Mouse (Mus musculus) lung, embryonic 14.5 days (tissue): ENCODE measurements around the gene Fut4. TPM values are rescaled to one million over a fixed set of nuclear protein-coding genes. Genes with fewer than 3 reads are reported as not detected.
"Not testable (repeated sequence)": the region's sequence is repeated elsewhere in the genome, so short reads cannot be mapped to it uniquely, and the experiment has no call there.

Experiments used
- ATAC-seq: fragments of 200-750 bp; cut with Nextera tagmentation; 2 replicates; pipeline ENCODE4 v1.8.0; 2017; ENCODE audit warnings: mild to moderate bottlenecking, moderate TSS enrichment, moderate library complexity; ENCODE audit not compliant: insufficient read depth
- DNase-seq: peaks from one replicate; pipeline ENCODE4 v3.0.0-alpha.2; 2015
- H3K27ac ChIP-seq: fragments of 300-500 bp; sonication (generic); 2 replicates; pipeline ENCODE4 v1.5.1; 2014; ENCODE audit warnings: low read depth, mild to moderate bottlenecking, moderate library complexity
- H3K27me3 ChIP-seq: fragments of 300-500 bp; sonication (generic); 2 replicates; pipeline ENCODE4 v1.6.1; 2014; ENCODE audit warnings: low read length, control low read depth; ENCODE audit not compliant: insufficient read depth
- H3K36me3 ChIP-seq: fragments of 300-500 bp; sonication (generic); 2 replicates; pipeline ENCODE4 v1.6.1; 2014; ENCODE audit warnings: control low read depth; ENCODE audit not compliant: insufficient read depth
- H3K4me1 ChIP-seq: fragments of 300-500 bp; sonication (generic); 2 replicates; pipeline ENCODE4 v1.6.1; 2014; ENCODE audit warnings: antibody characterized with exemption, control low read depth; ENCODE audit not compliant: insufficient read depth
- H3K4me2 ChIP-seq: fragments of 300-500 bp; sonication (generic); 2 replicates; pipeline ENCODE4 v1.6.1; 2014; ENCODE audit warnings: mild to moderate bottlenecking
- H3K4me3 ChIP-seq: fragments of 300-500 bp; sonication (generic); 2 replicates; pipeline ENCODE4 v1.5.1; 2014; ENCODE audit warnings: low read depth, low read length
- H3K9ac ChIP-seq: fragments of 300-500 bp; sonication (generic); 2 replicates; pipeline ENCODE4 v1.6.1; 2014
- H3K9me3 ChIP-seq: fragments of 300-500 bp; sonication (generic); 2 replicates; pipeline ENCODE4 v1.6.1; 2016; ENCODE audit warnings: low read depth, low read length, control low read depth
- CTCF ChIP-seq: IDR thresholded peaks from 2 replicates; pipeline ENCODE4 v1.5.1; 2016; ENCODE audit warnings: antibody characterized with exemption, low read depth
- WGBS: fragments of 180-500 bp; shearing (Covaris S2); extraction: QIAGEN DNeasy Blood & Tissue Kit; methylation state at CpG from one replicate; pipeline ENCODE4 v1.1.7; 2014; 5-methylcytosine and 5-hydroxymethylcytosine counted together
- polyA plus RNA-seq: library from polyadenylated mRNA; unstranded; fragments of >200 nt; fragmentation: Nextera tagmentation; extraction: Ambion mirVana; gene quantifications from 2 replicates; pipeline ENCODE4 v1.2.1, GENCODE M21; 2014

Fut4 gene
- polyA plus RNA-seq, 1 experiment from 2014 or later = 3.5 TPM

GRCm38 (mm10) chr9:14715258-14715657 is 36.9 kb downstream of the Fut4 start:
- WGBS = 83% methylated on average over 15 of the region's 15 CpGs
- no peaks in the 10 kb centered on the region for H3K36me3 ChIP-seq

GRCm38 (mm10) chr9:14710910-14711309 is 41.3 kb downstream of the Fut4 start:
- TF ChIP-seq CTCF = no peak
- H3K4me3 ChIP-seq = no peak overlapping the region
- H3K9me3 ChIP-seq = no peaks in the 10 kb centered on the region
- H3K4me1 ChIP-seq = no peaks in the 10 kb centered on the region
- ATAC-seq (no peak), DNase-seq (no peak)
- H3K4me2 ChIP-seq = no peak overlapping the region
- no peaks in the 10 kb centered on the region for H3K36me3 ChIP-seq
- no peak overlapping the region for H3K9ac ChIP-seq
- no peak overlapping the region for H3K27ac ChIP-seq
- no peaks in the 10 kb centered on the region for H3K27me3 ChIP-seq
- 87% methylated on average over 3 of the region's 3 CpGs for WGBS

More at GRCm38 (mm10) chr9:14715258-14715657, 36.9 kb downstream of the Fut4 start:
- Histone ChIP-seq H3K9me3 (no peaks in the 10 kb centered on the region), H3K9ac (no peak overlapping the region), H3K4me1 (no peaks in the 10 kb centered on the region), H3K27ac (no peak overlapping the region), H3K27me3 (no peaks in the 10 kb centered on the region), H3K4me3 (no peak overlapping the region), H3K4me2 (no peak overlapping the region)
- ATAC-seq (no peak), DNase-seq (no peak)
- no peak for TF ChIP-seq CTCF

- ATAC-seq (no peak), DNase-seq (no peak)
- no peak overlapping the region for H3K4me2 ChIP-seq
- H3K4me1 ChIP-seq = no peaks in the 10 kb centered on the region
- H3K27ac ChIP-seq = no peak overlapping the region
- H3K9me3 ChIP-seq = no peaks in the 10 kb centered on the region
- no peaks in the 10 kb centered on the region for H3K36me3 ChIP-seq
- 59% methylated on average over 13 of the region's 13 CpGs for WGBS
- H3K9ac ChIP-seq = no peak overlapping the region
- no peak for TF ChIP-seq CTCF
- no peaks in the 10 kb centered on the region for H3K27me3 ChIP-seq
- H3K4me3 ChIP-seq = no peak overlapping the region
Observed at GRCm38 (mm10) chr9:14705321-14706162, 46.7 kb downstream of the Fut4 start.

- H3K27me3 ChIP-seq, H3K9me3 ChIP-seq, H3K36me3 ChIP-seq, H3K4me2 ChIP-seq, H3K27ac ChIP-seq, H3K4me3 ChIP-seq, DNase-seq, H3K4me1 ChIP-seq, H3K9ac ChIP-seq, ATAC-seq: not testable (repeated sequence)
- WGBS = 86% methylated on average over 1 of the region's 1 CpGs
- peak; percentile 4; the same call in 1 of the 2 replicates for TF ChIP-seq CTCF
Observed at GRCm38 (mm10) chr9:14700795-14701194, 51.4 kb downstream of the Fut4 start.

GRCm38 (mm10) chr9:14699288-14699640 is 52.9 kb downstream of the Fut4 start:
- TF ChIP-seq CTCF = no peak
- Histone ChIP-seq H3K4me2 (no peak overlapping the region), H3K27ac (no peak overlapping the region), H3K4me1 (no peaks in the 10 kb centered on the region), H3K27me3 (no peaks in the 10 kb centered on the region), H3K4me3 (no peak overlapping the region), H3K9me3 (no peaks in the 10 kb centered on the region), H3K9ac (no peak overlapping the region), H3K36me3 (no peaks in the 10 kb centered on the region)
- no peak for DNase-seq
- no peak for ATAC-seq
- 36% methylated on average over 7 of the region's 7 CpGs for WGBS

- Histone ChIP-seq H3K4me2 (no peak overlapping the region), H3K36me3 (no peaks in the 10 kb centered on the region), H3K27me3 (no peaks in the 10 kb centered on the region), H3K9ac (no peak overlapping the region), H3K27ac (no peak overlapping the region), H3K4me1 (no peaks in the 10 kb centered on the region), H3K4me3 (no peak overlapping the region), H3K9me3 (no peaks in the 10 kb centered on the region)
- peak; percentile 98 for TF ChIP-seq CTCF
- 50% methylated on average over 12 of the region's 12 CpGs for WGBS
- DNase-seq (peak; percentile 97), ATAC-seq (peak; percentile 97)
Observed at GRCm38 (mm10) chr9:14698582-14699287, 53.5 kb downstream of the Fut4 start.

Other genes with a start within 250 kb of the Fut4 start
- 26.4 and 29.6 TPM in 2 replicates for gene Amotl1, start 107.3 kb downstream of the Fut4 start, polyA plus RNA-seq
- 0.18 TPM in 1 of 2 replicates, not detected in the other for gene Piwil4, start 11.7 kb downstream of the Fut4 start, polyA plus RNA-seq
- not detected in 2 replicates for gene 1700012B09Rik, start 18.6 kb upstream of the Fut4 start, polyA plus RNA-seq
- gene Mre11a, start 32.3 kb upstream of the Fut4 start, polyA plus RNA-seq = 34.6 and 38.0 TPM in 2 replicates
- gene Ankrd49, start 32.5 kb upstream of the Fut4 start, polyA plus RNA-seq = 45.9 and 46.8 TPM in 2 replicates
- 0.13 and 0.24 TPM in 2 replicates for gene Gpr83, start 107.8 kb upstream of the Fut4 start, polyA plus RNA-seq
- 0.34 and 0.47 TPM in 2 replicates for gene Izumo1r, start 151.6 kb upstream of the Fut4 start, polyA plus RNA-seq